Mouse (Mus musculus) intestine, embryonic 14.5 days (tissue): ENCODE data around the gene Plekhj1. TPM values are rescaled to one million over a fixed set of nuclear protein-coding genes. Genes with fewer than 3 reads are reported as not detected.

Experiments
- ATAC-seq: fragments of 200-750 bp; cut with Nextera tagmentation; replicated peaks from 2 replicates; pipeline ENCODE4 v1.8.0; 2017; ENCODE audit warnings: low read depth, moderate number of reproducible peaks, moderate TSS enrichment, moderate library complexity; ENCODE audit not compliant: low FRiP score, low TSS enrichment
- DNase-seq: peaks from one replicate; pipeline ENCODE4 v3.0.0-alpha.2; 2018; ENCODE audit warnings: low spot score
- H3K27ac ChIP-seq: fragments of 300-500 bp; sonication (generic); 2 replicates; pipeline ENCODE4 v1.5.1; 2014; ENCODE audit warnings: low read depth, mild to moderate bottlenecking, control low read depth
- H3K27me3 ChIP-seq: fragments of 300-500 bp; sonication (generic); replicated peaks from 2 replicates; pipeline ENCODE4 v1.6.1; 2014; ENCODE audit warnings: low read length, control low read depth; ENCODE audit not compliant: control insufficient read depth, insufficient read depth
- H3K36me3 ChIP-seq: fragments of 300-500 bp; sonication (generic); 2 replicates; pipeline ENCODE4 v1.6.1; 2014; ENCODE audit warnings: low read length, control low read depth; ENCODE audit not compliant: control insufficient read depth, insufficient read depth
- H3K4me1 ChIP-seq: fragments of 300-500 bp; sonication (generic); replicated peaks from 2 replicates; pipeline ENCODE4 v1.6.1; 2014; ENCODE audit warnings: low read length, control low read depth, mixed read lengths; ENCODE audit not compliant: control insufficient read depth, insufficient read depth
- H3K4me2 ChIP-seq: fragments of 300-500 bp; sonication (generic); 2 replicates; pipeline ENCODE4 v1.6.1; 2014; ENCODE audit warnings: low read length
- H3K4me3 ChIP-seq: fragments of 300-500 bp; sonication (generic); 2 replicates; pipeline ENCODE4 v1.5.1; 2014; ENCODE audit warnings: low read depth, low read length, control low read depth, mixed read lengths
- H3K9ac ChIP-seq: fragments of 300-500 bp; sonication (generic); 2 replicates; pipeline ENCODE4 v1.6.1; 2014; ENCODE audit warnings: mild to moderate bottlenecking, low read length
- H3K9me3 ChIP-seq: fragments of 300-500 bp; sonication (generic); 2 replicates; pipeline ENCODE4 v1.6.1; 2016; ENCODE audit warnings: low read length, control low read depth; ENCODE audit not compliant: control insufficient read depth
- WGBS: fragments of 180-500 bp; shearing (Covaris S2); extraction: QIAGEN DNeasy Blood & Tissue Kit; methylation state at CpG from one replicate; pipeline ENCODE4 v1.1.7; 2014; 5-methylcytosine and 5-hydroxymethylcytosine counted together
- polyA plus RNA-seq: library from polyadenylated mRNA; unstranded; fragments of >200 nt; fragmentation: Nextera tagmentation; extraction: Ambion mirVana; gene quantifications from 2 replicates; pipeline ENCODE4 v1.2.1, GENCODE M21; 2014

Gene Plekhj1
- polyA plus RNA-seq, 1 experiment from 2014 or later, result 125 TPM

DNA sequence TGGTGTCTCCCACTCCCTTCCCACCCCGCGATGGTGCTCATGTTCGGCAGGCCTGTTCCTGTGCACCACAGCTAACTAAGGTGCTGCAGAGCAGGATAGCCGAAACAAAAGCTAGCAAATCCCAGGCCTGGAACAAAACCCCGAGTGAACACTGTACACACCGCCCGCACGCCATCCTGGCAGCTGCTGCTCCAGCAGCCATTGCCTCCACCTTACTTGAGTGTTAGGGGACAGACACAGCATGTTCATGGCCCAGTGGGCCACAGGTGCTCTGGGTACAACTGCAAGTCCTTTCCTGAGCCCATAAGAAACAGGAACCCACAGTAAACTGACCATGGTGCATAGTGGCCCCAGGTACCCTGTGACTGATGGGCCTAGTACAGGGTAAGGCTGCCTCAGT lies 3.7 kb downstream of the Plekhj1 start:
- Histone ChIP-seq H3K4me1 (peaks cover 11% of the 10 kb centered on the region), H3K9ac (no peak overlapping the region), H3K9me3 (no peaks in the 10 kb centered on the region), H3K27ac (no peak overlapping the region), H3K4me3 (no peak overlapping the region), H3K27me3 (no peaks in the 10 kb centered on the region), H3K36me3 (peaks cover 65% of the 10 kb centered on the region), H3K4me2 (no peak overlapping the region)
- 89% methylated on average over 8 of the region's 8 CpGs for WGBS
- DNase-seq (no peak), ATAC-seq (no peak)

DNA sequence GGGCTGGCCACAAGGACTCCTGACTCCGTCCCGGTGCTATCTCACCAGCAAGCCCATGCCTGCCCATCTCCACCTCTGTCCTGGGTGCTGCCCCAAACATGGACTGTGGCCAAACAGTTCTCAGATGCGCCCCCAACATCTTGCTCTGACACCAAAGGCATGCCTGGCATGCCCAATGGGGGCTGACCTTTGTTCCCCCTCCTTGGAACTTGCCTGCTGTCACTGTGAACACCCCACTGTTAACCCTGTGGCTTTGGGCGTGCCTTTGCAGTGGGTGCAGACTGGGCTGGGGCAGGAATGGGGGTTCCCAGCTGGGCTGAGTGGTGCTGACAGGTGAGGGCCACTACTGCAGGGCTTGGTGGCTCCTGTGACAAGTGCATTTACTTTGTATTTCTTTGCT lies 4.6 kb downstream of the Plekhj1 start:
- no peak overlapping the region for H3K4me3 ChIP-seq
- no peaks in the 10 kb centered on the region for H3K9me3 ChIP-seq
- H3K36me3 ChIP-seq, result peaks cover 74% of the 10 kb centered on the region
- H3K9ac ChIP-seq, result no peak overlapping the region
- ATAC-seq (no peak), DNase-seq (no peak)
- H3K4me2 ChIP-seq, result no peak overlapping the region
- no peaks in the 10 kb centered on the region for H3K27me3 ChIP-seq
- peaks cover 7% of the 10 kb centered on the region; the same call in 1 of the 2 replicates for H3K4me1 ChIP-seq
- no peak overlapping the region for H3K27ac ChIP-seq
- 80% methylated on average over 4 of the region's 4 CpGs for WGBS

- Histone ChIP-seq H3K9ac (no peak overlapping the region), H3K36me3 (peaks cover 80% of the 10 kb centered on the region), H3K9me3 (no peaks in the 10 kb centered on the region), H3K27me3 (no peaks in the 10 kb centered on the region), H3K4me2 (no peak overlapping the region), H3K27ac (no peak overlapping the region; the same call in 1 of the 2 replicates), H3K4me3 (no peak overlapping the region), H3K4me1 (peaks cover 7% of the 10 kb centered on the region; the same call in 1 of the 2 replicates)
- DNase-seq (no peak), ATAC-seq (no peak)
- WGBS, result 91% methylated on average over 13 of the region's 13 CpGs
Observed at GRCm38 (mm10) chr10:80793033-80793784, 5.2 kb downstream of the Plekhj1 start.

- H3K9ac ChIP-seq, result no peak overlapping the region
- 65% methylated on average over 41 of the region's 41 CpGs for WGBS
- no peak for ATAC-seq
- H3K27ac ChIP-seq, result no peak overlapping the region
- H3K4me2 ChIP-seq, result no peak overlapping the region
- no peaks in the 10 kb centered on the region for H3K9me3 ChIP-seq
- no peak overlapping the region for H3K4me3 ChIP-seq
- H3K27me3 ChIP-seq, result no peaks in the 10 kb centered on the region
- peaks cover 7% of the 10 kb centered on the region; the same call in 1 of the 2 replicates for H3K4me1 ChIP-seq
- H3K36me3 ChIP-seq, result peaks cover 88% of the 10 kb centered on the region
- DNase-seq, result no peak
Observed at GRCm38 (mm10) chr10:80792175-80793032, 6.0 kb downstream of the Plekhj1 start.

DNA sequence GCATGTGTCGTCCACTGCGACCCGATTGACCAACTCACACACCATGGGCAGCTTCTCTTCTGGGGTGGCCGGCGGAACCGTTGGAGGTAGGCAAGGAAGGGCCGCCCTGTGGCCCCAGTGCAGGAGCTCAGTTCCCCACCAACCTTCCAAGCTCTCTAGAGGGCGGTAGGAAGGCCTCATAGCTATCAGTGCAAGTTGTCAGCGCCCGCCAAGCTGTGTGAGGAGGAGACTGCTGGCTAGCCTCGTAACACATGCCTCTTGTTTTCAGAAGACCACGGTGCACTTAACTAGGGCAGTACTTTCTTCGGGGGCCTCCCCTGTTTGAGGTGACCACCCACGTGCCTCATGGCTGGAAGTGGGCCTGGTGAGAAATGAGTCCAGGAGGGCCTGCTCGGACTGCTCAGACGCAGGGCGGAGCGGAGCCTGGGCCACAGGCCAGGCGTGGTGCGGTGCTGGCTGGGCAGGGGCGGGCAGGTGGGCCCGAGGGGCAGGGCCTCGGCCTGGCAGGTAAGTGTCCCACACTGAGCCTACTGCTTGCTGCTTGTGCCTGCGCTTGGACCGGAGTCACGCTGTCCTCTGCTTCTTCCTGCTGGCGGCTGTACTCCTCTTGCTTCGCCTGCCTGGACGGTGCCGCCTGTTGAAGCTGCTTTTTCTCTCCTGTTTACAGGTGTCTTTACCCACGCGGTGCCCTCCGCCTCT lies 6.8 kb downstream of the Plekhj1 start:
- DNase-seq, result no peak
- peaks cover under 1% of the 10 kb centered on the region; the same call in 1 of the 2 replicates for H3K4me1 ChIP-seq
- H3K9me3 ChIP-seq, result no peaks in the 10 kb centered on the region
- peaks cover 94% of the 10 kb centered on the region for H3K36me3 ChIP-seq
- no peak for ATAC-seq
- H3K9ac ChIP-seq, result no peak overlapping the region
- no peak overlapping the region for H3K4me3 ChIP-seq
- H3K27ac ChIP-seq, result no peak overlapping the region
- H3K27me3 ChIP-seq, result no peaks in the 10 kb centered on the region
- H3K4me2 ChIP-seq, result no peak overlapping the region
- WGBS, result 79% methylated on average over 33 of the region's 33 CpGs

DNA sequence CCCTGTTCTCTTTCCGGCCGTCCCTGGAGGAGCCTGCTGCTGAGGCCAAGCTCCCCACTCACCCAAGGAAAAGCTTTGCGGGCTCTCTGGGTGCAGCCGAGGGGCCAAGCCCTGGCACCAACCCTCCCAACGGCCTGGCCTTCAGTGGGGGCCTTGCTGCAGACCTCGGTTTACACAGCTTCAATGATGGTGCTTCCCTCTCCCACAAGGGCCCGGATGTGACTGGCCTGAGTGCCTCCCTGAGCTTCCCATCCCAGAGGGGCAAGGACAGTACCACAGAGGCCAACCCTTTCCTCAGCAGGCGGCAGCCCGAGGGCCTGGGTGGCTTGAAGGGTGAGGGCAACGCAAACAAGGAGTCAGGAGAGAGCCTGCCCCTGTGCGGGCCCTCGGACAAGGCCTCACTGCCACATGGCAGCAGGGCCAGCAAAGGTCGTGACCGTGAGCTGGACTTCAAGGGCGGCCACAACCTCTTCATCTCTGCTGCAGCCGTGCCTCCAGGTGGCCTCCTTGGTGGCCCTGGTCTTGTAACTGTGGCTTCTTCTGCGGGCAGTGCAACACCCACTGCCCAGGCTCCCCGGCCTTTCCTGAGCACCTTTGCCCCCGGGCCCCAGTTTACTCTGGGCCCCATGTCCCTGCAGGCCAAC lies 7.5 kb downstream of the Plekhj1 start:
- Histone ChIP-seq H3K36me3 (peaks cover 94% of the 10 kb centered on the region), H3K27ac (no peak overlapping the region), H3K9me3 (no peaks in the 10 kb centered on the region), H3K27me3 (no peaks in the 10 kb centered on the region), H3K9ac (no peak overlapping the region), H3K4me3 (no peak overlapping the region), H3K4me2 (no peak overlapping the region), H3K4me1 (no peaks in the 10 kb centered on the region)
- DNase-seq (no peak), ATAC-seq (no peak)
- WGBS, result 89% methylated on average over 19 of the region's 19 CpGs

DNA sequence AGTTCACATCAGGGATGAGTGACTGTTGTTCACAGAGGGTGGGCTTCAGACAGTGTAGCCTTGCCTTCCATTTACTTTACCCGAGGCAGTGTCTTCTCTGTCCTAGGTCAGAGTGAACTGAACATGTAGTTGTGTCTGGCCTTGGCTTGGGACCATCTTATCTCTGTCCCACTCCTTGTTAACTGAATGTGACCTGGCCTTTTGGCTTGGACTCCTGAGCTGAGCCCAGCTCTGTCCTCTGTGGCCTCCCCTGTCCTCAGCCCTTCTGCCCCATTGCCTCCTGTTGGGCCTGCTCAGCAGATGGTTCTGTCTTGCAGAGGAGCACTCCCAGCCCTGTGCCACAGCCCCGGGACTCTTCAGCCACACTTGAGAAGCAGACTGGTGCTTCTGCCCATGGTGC lies 10.9 kb downstream of the Plekhj1 start:
- peaks cover 97% of the 10 kb centered on the region for H3K36me3 ChIP-seq
- no peaks in the 10 kb centered on the region for H3K4me1 ChIP-seq
- ATAC-seq, result no peak
- H3K27ac ChIP-seq, result no peak overlapping the region
- no peak for DNase-seq
- no peaks in the 10 kb centered on the region for H3K9me3 ChIP-seq
- no peaks in the 10 kb centered on the region for H3K27me3 ChIP-seq
- H3K4me3 ChIP-seq, result no peak overlapping the region
- 76% methylated on average over 2 of the region's 2 CpGs for WGBS
- H3K9ac ChIP-seq, result no peak overlapping the region
- no peak overlapping the region for H3K4me2 ChIP-seq

GRCm38 (mm10) chr10:80785963-80786362 lies 12.5 kb downstream of the Plekhj1 start:
- WGBS, result 95% methylated on average over 11 of the region's 11 CpGs
- no peak for DNase-seq
- Histone ChIP-seq H3K4me3 (no peak overlapping the region), H3K4me1 (no peaks in the 10 kb centered on the region), H3K36me3 (peaks cover 100% of the 10 kb centered on the region), H3K9ac (no peak overlapping the region), H3K9me3 (no peaks in the 10 kb centered on the region), H3K27ac (no peak overlapping the region), H3K4me2 (no peak overlapping the region), H3K27me3 (no peaks in the 10 kb centered on the region)
- ATAC-seq, result no peak
